Mouse (Mus musculus) heart, embryonic 10.5 days (tissue): Measurements from ENCODE around the gene Siah1a. TPM values are rescaled to one million over a fixed set of nuclear protein-coding genes. Genes with fewer than 3 reads are reported as not detected.

Source experiments
- DNase-seq: peaks from one replicate; pipeline ENCODE4 v3.0.0-alpha.2; 2017; ENCODE audit warnings: low spot score
- H3K27ac ChIP-seq: fragments of 300-500 bp; sonication (generic); 2 replicates; pipeline ENCODE4 v1.5.1; 2016; ENCODE audit warnings: mild to moderate bottlenecking
- H3K27me3 ChIP-seq: fragments of 300-500 bp; sonication (generic); 2 replicates; pipeline ENCODE4 v1.6.1; 2016; ENCODE audit warnings: mild to moderate bottlenecking; ENCODE audit not compliant: poor library complexity, insufficient read depth, severe bottlenecking
- H3K36me3 ChIP-seq: fragments of 300-500 bp; sonication (generic); 2 replicates; pipeline ENCODE4 v1.6.1; 2016; ENCODE audit warnings: mild to moderate bottlenecking, moderate library complexity
- H3K4me1 ChIP-seq: fragments of 300-500 bp; sonication (generic); 2 replicates; pipeline ENCODE4 v1.6.1; 2016; ENCODE audit warnings: mild to moderate bottlenecking
- H3K4me3 ChIP-seq: fragments of 300-500 bp; sonication (generic); 2 replicates; pipeline ENCODE4 v1.5.1; 2016; ENCODE audit warnings: mild to moderate bottlenecking, moderate library complexity
- H3K9me3 ChIP-seq: fragments of 300-500 bp; sonication (generic); 2 replicates; pipeline ENCODE4 v1.6.1; 2016; ENCODE audit warnings: mild to moderate bottlenecking, moderate library complexity
- WGBS: fragments of 180-500 bp; shearing (Covaris S2); methylation state at CpG from one replicate; pipeline ENCODE4 v1.1.7; 2016; 5-methylcytosine and 5-hydroxymethylcytosine counted together
- polyA plus RNA-seq: library from polyadenylated mRNA; unstranded; fragments of >200 nt; fragmentation: Nextera tagmentation; extraction: Ambion mirVana; gene quantifications from 2 replicates; pipeline ENCODE4 v1.2.1, GENCODE M21; 2016

The Siah1a gene
- 29.6 and 39.9 TPM in 2 replicates for polyA plus RNA-seq

DNA sequence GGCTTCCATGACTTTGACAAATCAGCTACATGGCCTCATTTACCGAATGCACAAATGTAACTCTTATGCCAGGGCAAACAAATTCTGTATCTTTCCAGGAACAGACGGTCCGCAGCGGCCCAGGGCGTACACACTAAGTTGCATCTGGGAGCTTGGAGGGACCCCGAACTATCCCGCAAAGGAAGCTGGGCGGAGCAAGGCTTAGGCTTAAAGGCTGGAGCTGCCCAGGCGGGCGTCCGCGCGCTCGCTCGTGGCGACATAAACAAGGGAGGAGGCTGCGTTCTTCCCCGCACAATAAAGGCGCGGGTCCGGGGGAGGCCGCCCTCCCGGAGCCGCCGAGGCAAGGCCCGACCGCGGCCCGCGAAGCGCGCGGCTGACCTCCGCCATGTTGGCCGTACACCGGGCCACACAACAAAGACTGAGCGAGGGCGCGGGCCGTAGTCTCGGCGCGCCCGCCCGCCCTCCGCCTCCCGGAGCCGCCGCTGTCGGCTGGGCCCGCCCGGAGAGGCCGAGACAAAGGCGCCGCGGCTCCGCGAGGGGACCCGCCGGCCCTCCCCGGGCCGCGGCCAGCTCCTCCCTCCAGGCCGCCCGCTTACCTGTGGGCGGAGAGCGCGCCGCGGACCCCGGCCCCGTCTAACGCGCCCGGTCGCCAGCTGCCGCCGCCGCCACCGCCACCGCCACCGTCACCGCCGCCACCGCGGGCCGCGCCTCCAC lies at the start of gene Siah1a, which contains the start of gene Gm10638:
Siah1a (minus strand) TSS at position 714 of the 714 bp plus-strand sequence.
Gm10638 (plus strand) TSS at position 479 of the 714 bp plus-strand sequence.
- Histone ChIP-seq H3K4me3 (peak within 1 kb of the TSS; percentile 97), H3K36me3 (no peaks in the 10 kb centered on the region), H3K27me3 (no peaks in the 10 kb centered on the region), H3K27ac (peak within 1 kb of the TSS; percentile 100), H3K4me1 (peaks cover 20% of the 10 kb centered on the region), H3K9me3 (no peaks in the 10 kb centered on the region)
- DNase-seq = peak; percentile 84
- WGBS = under 1% methylated on average over 83 of the region's 88 CpGs

DNA sequence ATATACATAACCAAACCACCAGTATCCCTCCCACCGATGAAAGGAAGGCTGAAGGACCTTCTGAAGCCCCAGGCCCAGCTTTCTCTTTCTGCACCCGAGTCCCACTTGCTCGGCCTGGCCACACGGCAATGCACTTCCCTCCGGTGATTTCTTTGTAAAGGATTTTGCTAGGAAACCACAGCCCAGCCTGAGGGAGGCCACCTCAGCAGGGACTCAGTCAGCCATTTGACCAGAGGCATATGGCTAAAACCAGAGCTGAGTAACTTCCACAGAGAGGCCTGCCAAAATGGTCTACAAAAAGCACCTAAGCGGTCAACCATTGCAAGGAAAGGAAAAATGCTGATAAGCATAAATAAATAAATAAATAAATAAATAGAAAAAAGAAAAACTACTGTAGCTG lies 49.0 kb upstream of the Siah1a start:
- Histone ChIP-seq H3K9me3 (no peaks in the 10 kb centered on the region), H3K27ac (no peak overlapping the region), H3K4me1 (peaks cover 5% of the 10 kb centered on the region; the same call in 1 of the 2 replicates), H3K36me3 (no peaks in the 10 kb centered on the region), H3K27me3 (no peaks in the 10 kb centered on the region), H3K4me3 (no peak overlapping the region)
- DNase-seq = no peak
- WGBS = 32% methylated on average over 6 of the region's 6 CpGs

DNA sequence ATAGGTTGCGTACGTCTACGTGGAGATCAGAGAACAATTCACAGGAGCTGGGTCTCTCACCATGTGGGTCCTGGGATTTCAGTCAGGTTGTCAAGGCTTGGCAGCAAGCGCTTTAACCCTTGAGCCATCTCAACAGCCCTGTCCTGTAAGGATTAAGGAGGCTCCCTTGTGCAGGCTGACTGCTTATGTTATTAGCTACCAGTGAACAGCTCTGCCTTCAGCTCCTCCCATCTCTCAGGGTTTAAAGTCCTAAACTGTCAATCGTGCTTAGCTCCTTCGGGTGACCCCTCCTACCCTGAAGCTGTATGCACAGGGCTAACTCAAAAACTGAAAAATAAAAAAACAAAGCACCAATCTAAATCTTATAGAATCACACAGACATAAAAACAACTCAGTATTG lies 45.8 kb upstream of the Siah1a start:
- no peaks in the 10 kb centered on the region for H3K9me3 ChIP-seq
- 79% methylated on average over 6 of the region's 6 CpGs for WGBS
- no peak overlapping the region for H3K27ac ChIP-seq

DNA sequence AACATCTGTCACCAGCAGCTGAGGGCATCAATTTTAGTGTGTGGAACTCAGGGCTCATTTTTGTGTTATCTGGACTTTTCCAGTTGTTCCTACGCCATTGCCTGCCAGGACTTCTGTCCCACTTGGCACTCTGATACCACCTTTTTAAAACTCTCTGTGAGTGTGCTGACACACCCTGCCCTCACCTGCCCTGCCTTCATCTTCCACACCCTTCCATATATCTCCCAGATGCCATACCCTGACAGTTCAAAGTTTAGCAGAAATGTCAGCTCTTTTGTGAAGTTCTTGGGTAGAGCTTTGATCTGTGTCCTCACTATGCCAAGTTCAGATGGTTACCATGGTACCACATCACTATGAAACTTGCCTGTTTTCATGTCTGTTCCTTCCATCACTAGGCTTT lies 43.8 kb upstream of the Siah1a start:
- Histone ChIP-seq H3K27me3 (no peaks in the 10 kb centered on the region), H3K4me3 (no peak overlapping the region), H3K36me3 (no peaks in the 10 kb centered on the region), H3K9me3 (no peaks in the 10 kb centered on the region), H3K4me1 (peaks cover 24% of the 10 kb centered on the region), H3K27ac (no peak overlapping the region)
- DNase-seq = no peak
- WGBS = 71% methylated on average over 1 of the region's 1 CpGs

More for the DNA sequence above, 45.8 kb upstream of the Siah1a start:
- Histone ChIP-seq H3K36me3 (no peaks in the 10 kb centered on the region), H3K4me3 (no peak overlapping the region), H3K4me1 (peaks cover 20% of the 10 kb centered on the region; the same call in 1 of the 2 replicates), H3K27me3 (no peaks in the 10 kb centered on the region)
- no peak for DNase-seq

DNA sequence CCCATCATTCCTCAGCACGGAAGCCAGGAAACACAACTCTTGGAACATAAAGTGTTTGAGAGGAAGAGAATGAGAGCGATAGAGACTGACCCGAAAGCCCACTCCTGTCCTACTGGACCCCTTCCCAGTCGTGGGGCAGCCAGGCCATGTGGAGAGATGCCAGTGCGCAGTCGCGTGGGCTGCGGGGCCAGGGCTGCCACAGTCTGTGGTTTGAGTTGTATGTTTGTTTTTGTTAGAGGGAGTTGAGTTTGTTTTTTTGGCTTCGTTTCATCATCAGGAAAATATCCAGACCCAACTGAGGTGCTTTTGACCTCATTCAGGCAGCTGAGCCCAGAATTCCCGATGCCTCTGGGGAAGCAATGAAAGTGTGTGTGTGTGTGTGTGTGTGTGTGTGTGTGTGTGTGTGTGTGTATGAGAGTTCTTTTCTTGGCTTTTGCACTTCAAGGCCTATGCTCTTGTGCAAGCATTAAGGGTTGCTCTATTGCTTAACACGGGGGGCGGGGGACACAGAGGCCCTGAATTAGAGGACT lies 42.2 kb upstream of the Siah1a start:
- 67% methylated on average over 12 of the region's 12 CpGs for WGBS
- no peak overlapping the region for H3K27ac ChIP-seq

DNA sequence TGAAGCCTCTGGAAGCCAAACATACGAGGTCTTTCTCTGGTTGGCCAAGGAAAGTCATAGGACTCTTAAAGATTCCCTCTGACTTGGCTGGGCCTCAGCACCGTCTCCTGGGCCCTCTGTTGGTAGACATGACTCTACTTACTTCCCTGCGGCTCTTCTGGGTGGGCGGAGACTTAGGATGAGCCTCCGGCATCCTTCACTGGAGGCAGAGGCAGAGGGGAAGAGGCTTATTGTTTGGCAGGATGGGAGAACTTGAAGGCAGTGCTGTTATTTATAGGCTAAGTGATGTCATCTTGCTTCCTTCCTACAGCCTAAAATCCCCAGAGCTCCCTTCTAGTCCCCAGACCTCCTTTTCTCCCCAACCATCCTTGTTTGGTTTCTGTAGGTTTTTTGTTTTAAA lies 40.8 kb upstream of the Siah1a start:
- Histone ChIP-seq H3K27ac (no peak overlapping the region), H3K27me3 (no peaks in the 10 kb centered on the region), H3K36me3 (no peaks in the 10 kb centered on the region), H3K4me1 (peaks cover 20% of the 10 kb centered on the region), H3K4me3 (no peak overlapping the region), H3K9me3 (no peaks in the 10 kb centered on the region)
- no peak for DNase-seq
- WGBS = 35% methylated on average over 5 of the region's 5 CpGs

More for the DNA sequence above, 42.2 kb upstream of the Siah1a start:
- Histone ChIP-seq H3K27me3 (no peaks in the 10 kb centered on the region), H3K9me3 (no peaks in the 10 kb centered on the region), H3K4me1 (peaks cover 20% of the 10 kb centered on the region), H3K4me3 (no peak overlapping the region), H3K36me3 (no peaks in the 10 kb centered on the region)
- no peak for DNase-seq

DNA sequence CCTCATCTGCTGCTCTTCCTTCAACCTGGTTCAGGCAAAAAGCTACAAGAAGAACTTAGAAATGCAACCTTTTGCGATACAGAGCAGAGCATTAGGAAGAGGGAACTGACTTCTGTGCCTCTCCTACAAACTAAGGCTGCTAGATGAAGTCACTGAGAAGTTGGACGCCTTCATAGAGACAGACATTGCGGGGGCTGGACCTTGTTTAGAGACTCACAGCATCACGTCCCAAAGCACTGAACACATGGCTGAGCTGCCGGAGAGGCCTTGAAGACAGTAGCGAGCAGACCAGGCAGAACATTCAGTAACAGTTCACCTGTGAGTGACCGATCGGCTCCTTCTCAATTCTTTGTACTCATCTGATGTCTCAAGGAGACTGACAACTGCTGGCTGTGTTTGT lies 35.4 kb upstream of the Siah1a start:
- Histone ChIP-seq H3K27me3 (no peaks in the 10 kb centered on the region), H3K9me3 (no peaks in the 10 kb centered on the region), H3K4me3 (no peak overlapping the region), H3K4me1 (peaks cover 2% of the 10 kb centered on the region), H3K36me3 (no peaks in the 10 kb centered on the region), H3K27ac (no peak overlapping the region)
- 86% methylated on average over 8 of the region's 8 CpGs for WGBS
- DNase-seq = no peak

DNA sequence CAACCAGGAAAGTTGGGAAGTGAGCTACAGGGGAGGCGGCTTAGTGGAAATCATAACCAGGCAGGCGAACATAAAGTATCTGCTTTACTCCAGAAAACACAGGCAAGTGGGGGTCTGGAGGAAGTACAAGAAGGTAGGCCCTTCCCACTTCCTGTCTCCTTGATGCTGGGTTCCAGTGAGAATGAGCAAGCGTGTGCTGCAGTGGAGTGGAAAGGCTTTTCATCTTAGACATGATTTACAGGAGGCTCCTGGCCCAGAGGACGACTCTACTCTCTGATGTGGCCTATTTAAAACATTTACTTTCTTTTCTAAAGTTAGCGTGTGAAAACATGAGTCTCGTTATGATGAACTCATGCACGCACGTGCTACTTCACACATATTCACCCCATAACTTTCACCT lies 33.5 kb upstream of the Siah1a start:
- Histone ChIP-seq H3K36me3 (no peaks in the 10 kb centered on the region), H3K27ac (no peak overlapping the region), H3K4me3 (no peak overlapping the region), H3K4me1 (no peaks in the 10 kb centered on the region), H3K9me3 (no peaks in the 10 kb centered on the region), H3K27me3 (no peaks in the 10 kb centered on the region)
- DNase-seq = no peak
- 79% methylated on average over 8 of the region's 8 CpGs for WGBS

DNA sequence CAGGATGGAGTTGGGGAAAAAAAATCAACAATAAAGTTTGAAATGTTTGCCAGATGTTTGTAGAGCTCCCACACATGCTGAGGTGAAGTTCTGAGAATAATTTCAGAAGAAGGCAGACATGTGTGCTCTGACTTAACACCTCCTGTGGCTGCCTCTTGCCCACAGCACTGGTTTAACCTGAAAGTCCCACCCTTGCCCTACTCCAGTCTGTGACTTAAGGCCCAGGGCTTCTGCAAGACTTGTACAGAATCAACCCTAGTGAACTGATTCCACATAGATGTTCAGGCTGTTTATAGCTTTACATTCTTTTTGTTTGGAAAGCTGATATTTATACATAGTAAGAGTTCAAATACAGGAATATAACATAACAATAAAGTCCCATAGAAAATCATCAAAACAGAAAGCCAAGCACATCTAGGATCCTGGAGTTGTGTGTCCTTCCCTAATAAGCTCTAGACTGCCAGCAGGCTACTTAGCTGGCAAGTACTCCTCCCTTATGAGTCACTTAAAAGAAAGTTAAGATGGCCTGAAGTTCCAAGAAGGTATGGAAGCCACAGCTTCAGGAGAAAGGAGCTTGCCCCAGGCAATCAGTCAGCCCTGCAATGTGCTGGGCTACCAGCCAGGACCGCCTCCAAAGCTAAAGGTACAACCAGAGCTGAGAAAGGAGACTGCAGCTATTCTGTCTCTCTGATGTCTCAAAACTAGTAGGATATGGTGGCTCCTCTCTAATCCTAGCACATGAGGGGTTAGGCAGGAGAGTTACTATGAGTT lies 24.4 kb upstream of the Siah1a start:
- Histone ChIP-seq H3K4me1 (no peaks in the 10 kb centered on the region; the same call in 1 of the 2 replicates), H3K36me3 (no peaks in the 10 kb centered on the region), H3K27me3 (no peaks in the 10 kb centered on the region), H3K4me3 (no peak overlapping the region), H3K27ac (no peak overlapping the region), H3K9me3 (no peaks in the 10 kb centered on the region)
- DNase-seq = no peak
- 73% methylated on average over 1 of the region's 1 CpGs for WGBS

DNA sequence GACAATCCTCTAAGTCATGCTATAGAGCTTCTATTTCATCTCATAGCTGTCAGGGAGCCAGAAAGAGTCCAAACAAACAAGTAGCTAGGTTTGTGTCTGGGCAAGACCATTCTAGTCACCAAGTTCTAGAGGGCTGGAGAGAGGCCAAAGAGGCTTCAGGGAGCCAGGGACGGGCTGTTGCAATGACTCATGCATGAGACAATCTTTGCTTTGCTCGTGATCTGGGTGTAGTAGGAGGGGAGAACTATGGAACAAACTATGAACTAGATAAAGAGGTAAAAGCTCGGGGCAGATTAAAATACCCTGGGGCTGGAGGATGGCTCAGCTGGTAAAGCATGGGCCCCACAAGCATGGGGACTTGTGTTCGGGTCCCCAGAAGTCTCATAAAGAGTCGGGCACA lies 22.8 kb upstream of the Siah1a start:
- Histone ChIP-seq H3K4me3 (no peak overlapping the region), H3K27ac (no peak overlapping the region), H3K36me3 (no peaks in the 10 kb centered on the region), H3K4me1 (no peaks in the 10 kb centered on the region; the same call in 1 of the 2 replicates), H3K9me3 (no peaks in the 10 kb centered on the region), H3K27me3 (no peaks in the 10 kb centered on the region)
- DNase-seq = no peak
- 65% methylated on average over 5 of the region's 5 CpGs for WGBS

DNA sequence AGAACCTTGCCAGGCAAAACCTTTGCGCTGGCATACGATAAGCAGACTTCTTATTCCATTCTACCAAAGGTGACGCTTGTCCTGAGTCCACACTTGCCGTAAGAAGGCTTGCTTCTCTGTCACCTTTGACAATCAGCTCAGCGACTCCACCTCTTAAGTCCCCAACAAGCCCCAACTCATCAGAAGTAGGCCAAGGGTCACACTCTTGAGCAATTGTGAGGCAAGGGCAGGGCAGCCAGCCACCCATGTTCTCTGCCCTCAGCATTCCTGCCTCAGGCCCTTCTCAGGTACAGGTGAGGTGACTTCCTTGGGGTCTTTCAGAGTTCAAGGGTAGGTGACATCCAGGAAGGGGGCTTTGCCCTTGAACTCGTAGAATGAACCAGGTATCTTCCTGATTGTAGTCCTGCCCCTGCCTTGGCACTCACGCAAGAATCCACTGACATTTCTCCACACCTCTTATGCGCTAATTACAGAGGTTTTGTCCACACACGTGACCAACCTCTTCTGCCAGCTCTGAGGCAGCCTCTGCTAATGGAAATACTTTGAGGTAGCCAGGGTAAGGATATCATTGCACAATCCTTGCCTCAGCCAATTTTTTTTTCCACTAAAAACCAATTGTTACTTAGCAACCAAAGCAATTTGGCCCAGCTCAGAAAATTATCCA lies 20.9 kb upstream of the Siah1a start:
- Histone ChIP-seq H3K4me1 (no peaks in the 10 kb centered on the region; the same call in 1 of the 2 replicates), H3K9me3 (no peaks in the 10 kb centered on the region), H3K27ac (no peak overlapping the region), H3K36me3 (no peaks in the 10 kb centered on the region), H3K4me3 (no peak overlapping the region), H3K27me3 (no peaks in the 10 kb centered on the region)
- DNase-seq = no peak
- 80% methylated on average over 9 of the region's 9 CpGs for WGBS

DNA sequence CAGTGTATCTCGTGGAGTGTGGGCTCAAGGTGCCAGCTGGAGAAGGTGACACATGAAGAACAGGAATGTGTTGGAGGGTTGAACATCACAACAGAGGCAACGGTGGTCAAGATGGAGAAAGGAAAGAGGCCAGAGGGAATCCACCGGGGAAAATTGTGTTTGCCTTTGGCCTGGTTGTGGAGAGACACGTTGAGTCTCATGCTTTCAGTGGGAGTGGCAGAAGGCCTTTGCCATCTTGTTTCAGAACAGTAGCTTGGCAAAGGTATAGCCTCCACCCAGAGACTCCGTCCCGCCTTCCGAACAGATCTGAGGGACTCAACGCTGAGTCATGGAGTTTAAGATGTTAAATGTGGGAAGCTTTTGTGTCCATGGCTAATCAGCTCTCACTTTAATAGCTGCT lies 19.9 kb upstream of the Siah1a start:
- Histone ChIP-seq H3K9me3 (no peaks in the 10 kb centered on the region), H3K36me3 (no peaks in the 10 kb centered on the region), H3K27ac (no peak overlapping the region), H3K27me3 (no peaks in the 10 kb centered on the region), H3K4me3 (no peak overlapping the region), H3K4me1 (no peaks in the 10 kb centered on the region; the same call in 1 of the 2 replicates)
- 90% methylated on average over 8 of the region's 8 CpGs for WGBS
- no peak for DNase-seq
